Mouse (Mus musculus) intestine, embryonic 16.5 days (tissue): ENCODE results near the gene Hagh. TPM values are rescaled to one million over a fixed set of nuclear protein-coding genes. Genes with fewer than 3 reads are reported as not detected.

Experiments
- ATAC-seq: fragments of 200-750 bp; cut with Nextera tagmentation; 2 replicates; pipeline ENCODE4 v1.8.0; 2017; ENCODE audit warnings: moderate TSS enrichment, moderate library complexity
- H3K27ac ChIP-seq: fragments of 300-500 bp; sonication (generic); 2 replicates; pipeline ENCODE4 v1.5.1; 2014; ENCODE audit warnings: mild to moderate bottlenecking, low read length
- H3K27me3 ChIP-seq: fragments of 300-500 bp; sonication (generic); replicated peaks from 2 replicates; pipeline ENCODE4 v1.6.1; 2014; ENCODE audit warnings: low read length, control low read depth, mixed read lengths; ENCODE audit not compliant: control insufficient read depth, insufficient read depth
- H3K36me3 ChIP-seq: fragments of 300-500 bp; sonication (generic); 2 replicates; pipeline ENCODE4 v1.6.1; 2014; ENCODE audit warnings: low read length, control low read depth; ENCODE audit not compliant: control insufficient read depth, insufficient read depth
- H3K4me1 ChIP-seq: fragments of 300-500 bp; sonication (generic); 2 replicates; pipeline ENCODE4 v1.6.1; 2014; ENCODE audit warnings: low read length, control low read depth, mixed read lengths; ENCODE audit not compliant: control insufficient read depth, insufficient read depth
- H3K4me2 ChIP-seq: fragments of 300-500 bp; sonication (generic); 2 replicates; pipeline ENCODE4 v1.6.1; 2014; ENCODE audit warnings: low read depth, low read length, control low read depth
- H3K4me3 ChIP-seq: fragments of 300-500 bp; sonication (generic); 2 replicates; pipeline ENCODE4 v1.5.1; 2014; ENCODE audit warnings: mild to moderate bottlenecking, low read length
- H3K9ac ChIP-seq: fragments of 300-500 bp; sonication (generic); 2 replicates; pipeline ENCODE4 v1.6.1; 2014; ENCODE audit warnings: low read depth, low read length
- H3K9me3 ChIP-seq: fragments of 300-500 bp; sonication (generic); 2 replicates; pipeline ENCODE4 v1.6.1; 2016; ENCODE audit warnings: low read length, control low read depth; ENCODE audit not compliant: control insufficient read depth
- WGBS: fragments of 180-500 bp; shearing (Covaris S2); extraction: QIAGEN DNeasy Blood & Tissue Kit; methylation state at CpG from one replicate; pipeline ENCODE4 v1.1.7; 2014; 5-methylcytosine and 5-hydroxymethylcytosine counted together
- polyA plus RNA-seq: library from polyadenylated mRNA; unstranded; fragments of >200 nt; fragmentation: Nextera tagmentation; extraction: Ambion mirVana; gene quantifications from 2 replicates; pipeline ENCODE4 v1.2.1, GENCODE M21; 2015

The Hagh gene
- polyA plus RNA-seq, 1 experiment from 2014 or later: 86.5 TPM

GRCm38 (mm10) chr17:24902671-24903474 is 62.9 kb downstream of the Hagh start:
- Histone ChIP-seq H3K27ac (no peak overlapping the region), H3K4me3 (no peak overlapping the region), H3K36me3 (peaks cover 50% of the 10 kb centered on the region), H3K9me3 (no peaks in the 10 kb centered on the region), H3K9ac (no peak overlapping the region), H3K4me1 (no peaks in the 10 kb centered on the region), H3K4me2 (no peak overlapping the region), H3K27me3 (no peaks in the 10 kb centered on the region)
- WGBS: 70% methylated on average over 9 of the region's 9 CpGs
- peak; percentile 58 for ATAC-seq

GRCm38 (mm10) chr17:24903767-24904166 is 63.8 kb downstream of the Hagh start:
- WGBS: 85% methylated on average over 9 of the region's 9 CpGs
- H3K4me2 ChIP-seq: no peak overlapping the region
- H3K36me3 ChIP-seq: peaks cover 50% of the 10 kb centered on the region
- no peaks in the 10 kb centered on the region for H3K9me3 ChIP-seq
- ATAC-seq: no peak
- H3K27ac ChIP-seq: no peak overlapping the region
- H3K4me3 ChIP-seq: no peak overlapping the region
- no peaks in the 10 kb centered on the region for H3K27me3 ChIP-seq
- no peaks in the 10 kb centered on the region for H3K4me1 ChIP-seq
- no peak overlapping the region for H3K9ac ChIP-seq

DNA sequence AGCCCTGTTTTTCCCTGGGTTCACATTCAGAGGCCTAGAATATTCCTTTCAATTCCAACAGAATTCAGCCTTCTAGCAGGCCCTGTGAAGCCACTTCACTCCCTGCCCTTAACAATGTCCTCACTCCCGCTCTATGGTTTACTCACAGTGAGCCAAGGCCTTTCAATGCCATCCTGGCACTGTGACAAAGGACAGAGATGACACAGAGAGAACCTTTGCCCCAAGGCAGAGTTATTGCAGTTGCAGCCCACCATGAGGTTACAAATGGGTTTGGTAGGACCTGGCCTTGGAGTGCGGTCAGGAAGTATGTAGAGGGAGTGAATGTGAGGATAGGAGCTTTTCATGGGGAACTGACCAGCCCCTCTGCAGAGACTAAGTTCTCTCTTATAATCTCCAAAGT is 67.6 kb downstream of the Hagh start:
- ATAC-seq: no peak
- 93% methylated on average over 2 of the region's 2 CpGs for WGBS
- H3K4me3 ChIP-seq: no peak overlapping the region
- no peaks in the 10 kb centered on the region for H3K27me3 ChIP-seq
- H3K9me3 ChIP-seq: no peaks in the 10 kb centered on the region
- H3K36me3 ChIP-seq: peaks cover 35% of the 10 kb centered on the region
- no peak overlapping the region for H3K27ac ChIP-seq
- no peak overlapping the region for H3K4me2 ChIP-seq
- H3K4me1 ChIP-seq: no peaks in the 10 kb centered on the region
- H3K9ac ChIP-seq: no peak overlapping the region

DNA sequence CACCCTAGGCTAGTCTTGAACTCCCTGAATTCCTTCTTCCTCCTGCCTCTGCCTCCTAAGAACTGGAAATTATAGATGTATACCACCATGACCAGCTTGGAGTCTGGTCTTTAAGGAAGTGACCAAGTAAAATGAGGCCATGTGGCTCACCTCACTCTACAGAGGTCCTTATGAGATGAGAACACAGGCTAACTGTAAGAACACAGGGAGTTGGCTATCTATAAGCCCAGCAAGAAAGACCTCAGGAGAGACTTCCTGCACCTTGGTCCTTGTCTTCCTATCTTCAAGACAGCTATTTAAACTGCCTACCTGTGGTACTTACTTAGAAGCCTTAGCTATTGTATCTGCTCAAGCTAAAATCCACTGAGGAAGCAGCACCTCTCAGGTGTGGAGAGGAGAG is 74.0 kb downstream of the Hagh start:
- no peak overlapping the region for H3K4me3 ChIP-seq
- peaks cover 30% of the 10 kb centered on the region for H3K36me3 ChIP-seq
- no peak overlapping the region for H3K4me2 ChIP-seq
- no peaks in the 10 kb centered on the region for H3K9me3 ChIP-seq
- no peak for ATAC-seq
- no peak overlapping the region for H3K9ac ChIP-seq
- H3K27me3 ChIP-seq: no peaks in the 10 kb centered on the region
- H3K4me1 ChIP-seq: no peaks in the 10 kb centered on the region
- H3K27ac ChIP-seq: no peak overlapping the region

Other genes starting within 250 kb of the Hagh start
- gene Tsc2, start 207.5 kb upstream of the Hagh start, polyA plus RNA-seq: 38.5 and 41.8 TPM in 2 replicates
- 17.2 and 18.1 TPM in 2 replicates for gene Nthl1, start 207.5 kb upstream of the Hagh start, polyA plus RNA-seq
- 37.5 and 38.6 TPM in 2 replicates for gene Slc9a3r2, start 189.8 kb upstream of the Hagh start, polyA plus RNA-seq
- gene Npw, start 181.7 kb upstream of the Hagh start, polyA plus RNA-seq: 0.29 TPM in 1 of 2 replicates, not detected in the other
- 11.0 and 15.4 TPM in 2 replicates for gene Zfp598, start 170.5 kb upstream of the Hagh start, polyA plus RNA-seq
- gene Syngr3, start 150.2 kb upstream of the Hagh start, polyA plus RNA-seq: 6.0 and 6.9 TPM in 2 replicates
- 47.3 and 48.5 TPM in 2 replicates for gene Gfer, start 144.0 kb upstream of the Hagh start, polyA plus RNA-seq
- gene Noxo1, start 143.9 kb upstream of the Hagh start, polyA plus RNA-seq: 17.7 and 19.0 TPM in 2 replicates
- 63.5 and 68.4 TPM in 2 replicates for gene Tbl3, start 132.5 kb upstream of the Hagh start, polyA plus RNA-seq
- gene Rnf151, start 122.1 kb upstream of the Hagh start, polyA plus RNA-seq: 0.15 TPM in 1 of 2 replicates, not detected in the other
- 1,425 and 1,515 TPM in 2 replicates for gene Rps2, start 122.0 kb upstream of the Hagh start, polyA plus RNA-seq
- gene Ndufb10, start 115.7 kb upstream of the Hagh start, polyA plus RNA-seq: 376 and 382 TPM in 2 replicates
- gene Rpl3l, start 112.3 kb upstream of the Hagh start, polyA plus RNA-seq: not detected in 2 replicates
- 28.8 and 32.8 TPM in 2 replicates for gene Msrb1, start 103.5 kb upstream of the Hagh start, polyA plus RNA-seq
- gene Hs3st6, start 87.2 kb upstream of the Hagh start, polyA plus RNA-seq: 0.28 and 0.39 TPM in 2 replicates
- not detected in 2 replicates for gene Meiob, start 35.9 kb upstream of the Hagh start, polyA plus RNA-seq
- gene Fahd1, start 10.2 kb downstream of the Hagh start, polyA plus RNA-seq: 115 and 132 TPM in 2 replicates
- 6.2 and 7.4 TPM in 2 replicates for gene Igfals, start 25.9 kb downstream of the Hagh start, polyA plus RNA-seq
- 58.9 and 61.3 TPM in 2 replicates for gene Nubp2, start 46.2 kb downstream of the Hagh start, polyA plus RNA-seq
- 33.9 and 34.4 TPM in 2 replicates for gene Spsb3, start 46.5 kb downstream of the Hagh start, polyA plus RNA-seq
- gene Eme2, start 54.9 kb downstream of the Hagh start, polyA plus RNA-seq: 28.3 and 33.0 TPM in 2 replicates
- gene Mrps34, start 55.0 kb downstream of the Hagh start, polyA plus RNA-seq: 121 and 129 TPM in 2 replicates
- 76.8 and 77.1 TPM in 2 replicates for gene Nme3, start 56.4 kb downstream of the Hagh start, polyA plus RNA-seq
- 20.2 and 21.8 TPM in 2 replicates for gene Mapk8ip3, start 96.8 kb downstream of the Hagh start, polyA plus RNA-seq
- gene Jpt2, start 120.5 kb downstream of the Hagh start, polyA plus RNA-seq: 146 and 163 TPM in 2 replicates
- gene Cramp1l, start 175.6 kb downstream of the Hagh start, polyA plus RNA-seq: 3.1 and 3.3 TPM in 2 replicates
- 12.7 and 12.9 TPM in 2 replicates for gene Ift140, start 175.9 kb downstream of the Hagh start, polyA plus RNA-seq
- 22.2 and 25.8 TPM in 2 replicates for gene Tmem204, start 243.4 kb downstream of the Hagh start, polyA plus RNA-seq